Mouse (Mus musculus) CH12F3 (cell line): ENCODE data around the gene Krt14.
"Not testable (repeated sequence)": the region's sequence is repeated elsewhere in the genome, so short reads cannot be mapped to it uniquely, and the experiment has no call there.

Source experiments
- in situ Hi-C: fragments of 300-500 bp; cut with MboI; formaldehyde crosslinking; loops from 2 replicates; pipeline ENCODE4 v1.14.3; 2020; ENCODE audit warnings: low sequenced_read_pairs

Gene Krt14

DNA sequence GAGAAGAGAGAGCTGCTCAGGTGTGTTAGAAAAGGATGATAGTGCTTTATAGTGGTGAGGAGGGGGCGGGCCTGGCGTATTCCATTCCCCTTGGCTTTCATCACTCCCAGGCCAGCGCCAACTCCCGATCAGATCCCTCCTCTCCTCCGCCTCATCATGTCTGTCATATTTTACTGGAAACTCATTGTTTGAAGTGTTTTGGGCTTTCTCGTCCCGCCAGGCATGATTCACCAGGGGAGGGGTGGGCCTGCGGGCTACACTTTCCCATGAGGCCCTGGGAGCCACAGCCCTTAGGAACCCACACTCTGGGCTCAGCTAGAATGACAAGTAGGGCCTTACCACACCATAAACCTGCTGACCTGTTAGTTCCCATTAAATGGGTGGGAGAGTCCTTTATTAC is at the start of gene Krt14:
Krt14 (minus strand) TSS at position 51 of the 400 bp plus-strand sequence.
- in situ Hi-C loops = no loop called here

DNA sequence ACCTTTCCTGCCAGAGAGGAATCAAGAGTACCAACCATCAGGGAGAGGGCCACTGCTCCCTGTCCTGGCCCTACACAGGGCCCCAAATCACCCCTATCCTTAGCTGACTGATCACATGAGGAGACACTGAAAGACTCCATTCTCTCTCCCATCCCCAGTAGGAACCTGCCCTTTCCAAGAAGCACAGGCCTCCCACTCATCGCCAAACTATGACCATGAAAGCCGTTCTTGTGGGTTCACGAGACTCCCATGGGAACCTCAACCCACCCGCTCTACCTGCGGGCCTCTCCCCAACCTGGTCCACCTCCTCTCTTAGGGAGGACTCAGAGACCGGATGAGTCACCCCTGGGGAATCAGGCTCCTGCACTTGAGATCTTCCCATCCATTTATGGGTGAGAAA is 48.2 kb upstream of the Krt14 start:
- in situ Hi-C loops = no loop called here

DNA sequence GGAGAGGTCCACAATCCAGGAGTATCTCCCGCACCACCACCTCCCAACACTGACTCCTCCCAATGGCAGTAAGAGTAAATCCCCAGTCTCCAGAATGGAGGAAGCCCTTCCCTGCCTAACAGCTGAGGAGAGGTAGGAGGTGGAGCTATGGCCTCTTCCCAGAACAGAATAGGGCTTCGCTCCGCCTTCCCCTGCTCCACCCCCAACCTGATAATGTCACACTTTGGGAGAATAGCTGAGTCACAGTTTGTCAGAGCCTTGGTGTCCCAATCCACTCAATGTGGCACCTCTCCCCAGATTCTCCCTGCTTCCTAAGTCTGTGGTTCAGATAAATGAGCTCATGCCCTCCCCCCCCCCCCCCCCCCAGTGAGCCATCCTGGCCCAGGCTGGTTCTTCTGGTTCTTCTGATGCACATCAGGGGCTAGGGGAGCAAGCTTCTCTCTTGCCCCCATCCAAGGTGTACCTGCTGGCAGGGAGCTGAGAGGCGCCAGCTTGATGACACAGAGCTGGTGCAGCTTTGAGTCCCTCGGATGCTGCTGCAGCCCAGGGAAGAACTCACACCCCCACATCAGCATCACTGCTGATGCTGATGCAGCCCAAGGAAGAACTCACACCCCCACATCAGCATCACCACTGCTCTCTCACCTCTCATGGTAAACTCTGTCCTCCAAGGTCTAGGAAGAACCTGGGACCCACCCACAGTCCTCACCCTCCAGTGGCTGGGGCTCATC is 47.2 kb upstream of the Krt14 start:
- in situ Hi-C loops = no loop called here

DNA sequence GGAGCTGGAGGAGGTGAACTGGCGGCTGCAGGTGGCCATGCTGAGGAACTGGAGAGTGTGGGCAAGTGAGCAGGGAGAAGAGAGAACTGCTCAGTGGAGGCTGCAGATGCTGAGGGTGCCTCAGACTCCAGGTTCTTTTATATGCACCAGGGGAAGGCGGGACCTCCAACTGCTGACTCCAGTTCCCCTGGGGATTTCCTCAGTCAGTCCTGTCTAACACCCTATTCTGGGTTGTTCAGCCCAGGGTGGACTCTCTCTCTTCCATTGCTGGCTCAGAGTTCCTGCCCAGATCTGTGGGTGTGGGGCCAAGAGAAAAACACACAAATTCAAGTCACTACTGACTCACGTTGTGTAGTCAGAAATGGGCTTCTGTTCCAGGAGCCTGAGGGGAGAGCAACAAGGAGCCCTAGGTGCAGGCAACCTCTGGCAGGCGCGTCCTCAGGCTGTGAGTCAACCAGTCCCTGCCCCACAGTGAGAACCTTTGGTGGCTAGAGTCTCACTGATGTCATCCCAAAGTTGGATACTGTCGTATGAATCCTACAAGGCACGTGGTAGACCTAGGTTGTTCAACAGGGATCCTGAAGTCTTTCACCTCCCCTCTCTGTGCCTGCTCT is 41.6 kb upstream of the Krt14 start, which contains the start of gene Krt16:
Krt16 (minus strand) TSS at position 51 of the 614 bp plus-strand sequence.
- in situ Hi-C loops = no loop called here

DNA sequence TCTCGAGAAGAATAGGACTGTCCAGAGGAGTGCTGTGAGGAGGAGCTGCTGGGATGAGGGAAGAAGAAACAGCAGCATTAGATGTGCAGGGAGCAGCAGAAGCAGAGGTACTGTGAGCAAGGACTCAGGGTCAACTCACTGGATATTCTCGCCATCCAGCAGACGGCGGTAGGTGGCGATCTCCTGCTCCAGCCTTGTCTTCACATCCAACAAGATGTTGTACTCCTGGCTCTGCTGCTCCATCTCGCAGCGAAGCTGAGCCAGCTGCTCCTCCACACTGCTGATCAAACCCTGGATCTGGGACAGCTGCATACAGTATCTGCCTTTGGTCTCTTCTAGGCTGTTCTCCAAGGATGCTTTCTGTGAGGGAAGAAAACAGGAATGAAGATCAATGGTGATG is 39.1 kb upstream of the Krt14 start:
- in situ Hi-C loops = not testable (repeated sequence)

DNA sequence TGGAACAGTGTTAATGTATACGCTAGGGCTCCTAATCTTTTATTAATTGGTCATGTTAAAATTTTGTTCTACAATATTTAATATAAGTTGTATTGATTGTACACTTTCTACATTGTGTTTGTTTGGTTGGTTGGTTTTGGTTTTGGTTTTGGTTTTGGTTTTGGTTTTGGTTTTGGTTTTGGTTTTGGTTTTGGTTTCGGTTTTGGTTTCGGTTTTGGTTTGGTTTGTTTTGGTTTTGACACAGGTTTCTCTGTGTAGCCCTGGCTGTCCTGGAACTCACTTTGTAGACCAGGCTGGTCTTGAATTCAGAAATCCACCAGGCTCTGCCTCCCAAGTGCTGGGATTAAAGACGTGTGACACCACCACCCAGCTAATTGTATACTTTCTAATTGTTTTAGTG is 32.9 kb upstream of the Krt14 start:
- in situ Hi-C loops = not testable (repeated sequence)

DNA sequence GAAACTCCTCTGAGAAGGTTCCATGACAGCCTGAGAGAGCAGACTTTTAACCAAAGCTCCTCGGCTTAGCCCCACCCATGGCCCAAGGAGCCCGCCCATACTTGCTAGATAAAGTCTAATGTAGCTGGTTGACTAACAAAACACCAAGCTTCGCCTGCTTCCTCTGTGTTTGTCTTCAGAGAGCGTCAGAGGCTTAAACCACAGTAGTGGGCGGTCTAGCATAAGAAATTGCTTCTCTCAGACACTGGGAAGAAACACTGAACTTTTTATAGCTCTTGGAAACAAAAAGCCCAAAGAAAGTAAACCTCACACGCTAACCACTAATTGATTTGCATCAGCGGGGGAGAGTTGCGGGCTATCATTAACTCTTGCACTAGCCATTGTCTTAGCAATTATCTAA is 14.4 kb upstream of the Krt14 start:
- in situ Hi-C loops = no loop called here

DNA sequence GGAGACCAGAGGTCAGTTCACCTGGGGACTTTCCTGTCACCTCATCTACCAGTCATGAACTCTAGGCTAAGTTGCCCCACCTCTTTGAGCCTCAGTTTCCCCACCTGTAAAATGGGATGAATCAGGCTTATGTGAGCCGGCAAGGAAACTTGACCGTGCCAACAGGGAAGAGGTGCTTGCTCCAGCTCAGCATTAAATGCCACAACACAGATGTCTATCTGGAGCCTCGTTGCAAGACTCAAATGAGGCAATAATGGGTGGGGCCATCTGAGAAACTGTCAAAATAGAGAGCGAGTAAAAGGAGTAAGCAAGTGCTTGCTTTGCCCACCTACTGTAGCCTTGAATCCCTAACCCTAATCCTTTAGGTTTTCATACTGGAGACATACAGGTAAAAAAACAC is 12.0 kb upstream of the Krt14 start:
- in situ Hi-C loops = no loop called here

DNA sequence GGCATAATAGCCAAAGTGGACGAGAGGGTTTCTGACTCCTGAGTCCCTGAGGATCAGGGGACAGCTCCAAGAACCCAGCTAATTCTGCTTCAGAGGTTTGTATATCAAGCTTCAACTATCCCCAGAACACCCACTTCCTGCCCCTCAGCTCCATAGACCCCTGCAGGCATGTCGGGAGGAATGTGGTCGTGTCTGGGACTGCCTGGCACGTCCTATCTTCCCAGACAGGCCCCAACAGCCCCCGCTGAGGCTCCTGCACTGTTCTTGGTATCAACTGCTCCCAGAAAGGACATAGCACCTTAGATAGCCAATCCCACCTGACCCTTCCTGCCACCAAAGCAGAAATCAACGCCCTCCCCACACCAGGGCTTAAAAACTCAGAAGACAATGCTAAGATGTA is 1.2 kb upstream of the Krt14 start:
- in situ Hi-C loops = no loop called here

DNA sequence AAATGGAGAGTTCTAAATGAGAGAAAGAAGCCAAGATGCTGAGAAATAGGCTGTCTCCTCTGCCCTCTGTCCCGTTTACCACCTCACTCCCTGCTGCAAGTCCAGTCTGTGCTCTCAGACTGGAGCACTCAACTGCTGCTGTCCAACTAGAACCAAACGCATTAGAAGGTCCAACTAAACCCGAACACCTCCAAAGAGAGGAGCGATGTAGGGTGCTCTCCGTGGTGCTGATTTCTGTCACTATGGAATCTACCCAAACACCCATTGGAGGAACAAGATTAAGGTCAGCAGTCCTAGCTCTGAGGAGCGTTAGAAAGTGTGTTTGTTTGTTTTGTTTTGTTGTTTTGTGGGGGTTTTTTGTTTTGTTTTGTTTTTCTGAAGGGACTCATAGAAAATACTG is 3.9 kb downstream of the Krt14 start:
- in situ Hi-C loops = no loop called here

DNA sequence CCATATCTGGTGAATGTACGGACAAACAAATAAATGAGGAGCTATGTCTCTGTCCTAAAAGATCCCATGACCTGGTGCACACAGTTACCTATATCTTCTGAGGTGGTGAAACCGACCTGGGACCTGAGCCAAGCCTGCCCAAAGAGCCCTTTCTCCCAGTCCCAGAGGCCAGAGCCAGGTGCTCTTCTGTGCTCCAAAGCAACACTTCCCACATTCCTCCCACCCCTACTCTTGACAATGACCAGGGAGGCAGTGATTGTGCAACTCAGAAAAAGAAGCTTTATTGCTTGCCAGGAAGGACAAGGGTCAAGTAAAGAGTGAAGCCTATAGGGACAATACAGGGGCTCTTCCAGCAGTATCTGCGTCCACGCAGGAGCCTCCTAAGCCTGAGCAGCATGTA is 4.4 kb downstream of the Krt14 start:
- in situ Hi-C loops = no loop called here

DNA sequence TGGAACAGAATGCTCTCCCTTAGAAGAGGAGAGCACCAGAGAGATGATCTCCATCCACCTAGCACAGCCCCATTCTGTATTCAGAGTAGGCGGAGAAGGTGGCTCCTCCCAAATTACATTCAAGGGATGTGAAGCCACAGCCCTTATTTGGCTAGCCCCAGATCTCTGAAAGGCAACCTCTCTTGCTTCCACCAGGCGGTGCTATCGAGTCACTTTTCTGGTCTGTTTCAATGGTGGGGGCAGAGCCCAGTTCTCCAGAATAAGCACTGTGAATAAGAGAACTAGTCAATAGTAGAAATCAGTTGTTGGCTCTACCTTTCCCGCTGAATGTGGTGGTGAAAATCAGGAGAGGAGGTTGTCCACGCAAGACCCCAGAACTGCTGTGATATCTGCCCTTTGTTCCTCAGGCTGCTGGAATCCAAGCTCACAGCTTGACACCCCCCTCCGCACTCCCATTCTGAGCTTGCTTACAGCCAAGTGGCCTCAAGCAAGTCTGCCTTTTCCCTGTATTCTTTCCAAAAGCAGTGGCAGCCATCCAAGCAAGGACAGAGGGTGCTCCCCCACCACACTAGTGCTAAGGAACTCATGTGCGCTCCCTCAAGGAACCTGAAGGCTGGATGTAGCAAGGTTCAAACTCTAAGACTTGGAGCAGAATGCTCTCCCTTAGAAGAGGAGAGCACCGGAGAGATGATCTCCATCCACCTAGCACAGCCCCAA is 7.1 kb downstream of the Krt14 start:
- in situ Hi-C loops = no loop called here

DNA sequence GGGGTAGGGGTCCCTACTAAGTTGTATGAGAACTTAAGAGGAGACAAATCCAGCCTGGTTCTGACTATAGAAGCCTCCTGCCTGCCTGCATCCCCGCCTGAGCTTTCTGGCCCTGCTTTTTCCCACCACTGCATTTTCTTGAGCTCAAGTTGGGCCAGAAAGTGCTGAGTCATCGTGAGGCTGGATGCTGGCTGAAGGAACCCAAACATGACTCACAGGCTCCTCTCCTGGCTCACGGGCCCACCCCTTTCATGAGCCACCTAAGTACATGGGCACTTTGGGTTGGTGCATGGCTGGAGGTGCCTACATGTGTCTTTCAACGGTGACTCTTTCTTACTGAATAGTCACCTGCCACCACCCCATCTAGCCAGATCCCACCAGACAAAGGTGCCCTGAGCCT is 8.7 kb downstream of the Krt14 start:
- in situ Hi-C loops = loop anchor here (25.0 kb wide), 1 partner anchor 89 kb away; no protein-coding TSS in a partner anchor

DNA sequence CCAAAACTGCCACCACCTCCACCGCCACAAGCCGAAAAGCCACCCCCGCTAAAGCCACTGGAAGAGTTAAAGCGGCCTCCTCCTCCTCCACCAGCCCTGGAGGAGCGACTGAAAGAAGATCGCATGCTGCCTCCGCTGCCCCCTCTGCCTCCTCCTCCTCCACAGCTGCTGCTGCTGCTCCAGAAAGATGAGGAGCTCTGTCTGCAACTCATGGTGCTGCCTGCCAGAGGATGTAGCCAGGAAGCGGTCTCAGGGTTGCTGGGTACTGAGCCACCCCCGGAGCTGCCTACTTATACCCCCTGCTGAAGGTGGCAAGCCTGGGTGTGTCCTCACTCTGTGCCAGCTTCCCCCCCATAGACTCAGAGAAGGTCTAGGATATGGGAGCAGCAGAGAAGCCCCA is 14.4 kb downstream of the Krt14 start, which contains the start of gene Krt9:
Krt9 (minus strand) TSS at position 255 of the 400 bp plus-strand sequence.
- in situ Hi-C loops = loop anchor here (25.0 kb wide), 1 partner anchor 94 kb away; no protein-coding TSS in a partner anchor

DNA sequence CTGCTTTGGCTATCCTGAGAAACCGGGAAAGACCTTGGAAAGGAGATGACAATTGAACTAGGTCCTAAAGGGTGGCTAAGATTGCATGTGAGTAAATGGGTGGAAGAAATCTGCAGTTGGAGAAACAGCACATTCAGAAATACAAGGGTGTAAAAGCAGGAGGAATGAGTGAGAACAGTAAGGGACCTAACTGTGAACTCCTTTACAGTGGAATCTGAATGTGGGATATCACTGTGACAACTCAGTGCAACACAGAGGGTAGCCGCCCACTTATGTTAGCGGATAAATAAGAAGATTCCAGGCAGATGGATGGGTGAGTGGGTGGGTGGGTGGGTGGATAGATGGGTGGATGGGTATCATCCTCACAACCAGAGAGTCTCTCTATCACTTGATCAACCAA is 15.5 kb downstream of the Krt14 start:
- in situ Hi-C loops = loop anchor here (25.0 kb wide), 1 partner anchor 95 kb away; no protein-coding TSS in a partner anchor

DNA sequence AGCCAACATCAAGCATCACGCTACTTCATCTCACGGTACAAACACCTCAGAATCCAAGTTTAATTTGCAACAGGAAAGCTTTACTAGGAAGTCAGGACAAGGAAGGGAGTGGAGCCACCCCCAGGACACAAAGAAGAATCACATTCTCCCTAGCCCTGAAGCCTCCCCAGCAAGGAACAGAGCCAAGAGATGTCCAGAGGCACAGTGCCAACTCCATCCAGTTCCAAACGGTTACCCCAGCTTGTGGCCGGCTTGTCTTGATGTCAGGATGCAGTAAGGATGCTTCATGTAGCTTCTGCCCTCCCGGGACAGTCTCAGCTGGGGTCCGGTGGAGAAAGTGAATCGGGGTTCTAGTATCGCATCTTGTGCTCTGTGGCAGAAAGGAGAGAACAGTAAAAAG is 20.6 kb downstream of the Krt14 start:
- in situ Hi-C loops = loop anchor here (25.0 kb wide), 1 partner anchor 101 kb away; no protein-coding TSS in a partner anchor

DNA sequence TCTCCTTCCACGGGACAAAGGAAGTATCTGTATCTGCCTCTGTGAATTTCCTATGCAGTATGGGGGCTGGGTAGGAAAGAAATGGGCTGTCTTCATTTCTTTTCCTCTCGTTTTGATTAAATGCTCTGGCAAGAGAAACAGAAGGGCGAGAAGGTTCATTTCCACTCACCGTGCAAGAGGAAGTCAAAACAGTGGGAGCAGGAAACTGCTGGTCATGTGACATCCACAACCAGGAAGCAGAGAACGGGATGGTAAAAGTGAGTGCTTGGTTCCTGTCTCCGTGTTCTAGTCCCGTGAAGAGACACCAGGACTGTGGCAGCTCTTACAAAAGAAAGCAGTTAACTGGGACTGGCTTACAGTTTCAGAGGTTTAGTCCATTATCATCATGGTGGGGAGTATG is 25.6 kb downstream of the Krt14 start:
- in situ Hi-C loops = loop anchor here (25.0 kb wide), 1 partner anchor 106 kb away; no protein-coding TSS in a partner anchor

DNA sequence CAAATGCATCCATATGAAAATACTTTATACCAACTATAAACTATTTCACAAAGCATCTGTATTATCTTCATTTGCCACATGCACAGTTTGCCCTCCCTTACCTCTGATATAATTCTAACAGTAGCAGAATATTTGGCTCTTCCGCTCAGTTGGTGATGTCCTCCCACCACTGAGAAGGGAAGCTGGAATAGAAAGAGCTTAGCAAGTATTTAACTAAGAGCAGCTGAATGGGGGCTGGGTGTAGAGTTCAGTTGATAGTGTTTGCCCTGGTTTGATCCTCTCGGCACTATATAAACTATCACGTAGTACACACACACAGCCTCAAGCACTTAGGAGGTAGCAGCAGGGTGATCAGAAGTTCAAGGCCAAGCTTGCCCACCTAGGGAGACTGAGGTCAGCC is 28.1 kb downstream of the Krt14 start:
- in situ Hi-C loops = loop anchor here (25.0 kb wide), 1 partner anchor 108 kb away; no protein-coding TSS in a partner anchor

DNA sequence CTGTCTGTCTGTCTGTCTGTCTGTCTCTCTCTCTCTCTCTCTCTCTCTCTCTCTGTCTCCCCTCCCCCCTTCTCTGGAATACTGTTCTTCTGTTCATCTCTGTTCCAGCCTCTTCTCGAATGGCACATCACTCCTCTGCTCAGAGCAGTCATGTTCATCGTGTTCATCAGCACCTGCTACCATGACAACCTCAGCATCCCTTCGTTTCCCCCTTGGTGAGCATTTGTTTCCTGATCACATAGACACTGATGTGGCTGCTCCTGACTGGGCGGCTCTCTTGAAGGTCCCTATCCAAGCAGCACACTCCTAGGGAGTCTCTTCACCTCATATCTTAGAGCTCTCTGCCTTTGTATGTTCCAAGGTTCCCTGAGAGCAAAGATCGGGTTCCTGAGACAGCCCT is 29.0 kb downstream of the Krt14 start:
- in situ Hi-C loops = loop anchor here (25.0 kb wide), 1 partner anchor 109 kb away; no protein-coding TSS in a partner anchor

DNA sequence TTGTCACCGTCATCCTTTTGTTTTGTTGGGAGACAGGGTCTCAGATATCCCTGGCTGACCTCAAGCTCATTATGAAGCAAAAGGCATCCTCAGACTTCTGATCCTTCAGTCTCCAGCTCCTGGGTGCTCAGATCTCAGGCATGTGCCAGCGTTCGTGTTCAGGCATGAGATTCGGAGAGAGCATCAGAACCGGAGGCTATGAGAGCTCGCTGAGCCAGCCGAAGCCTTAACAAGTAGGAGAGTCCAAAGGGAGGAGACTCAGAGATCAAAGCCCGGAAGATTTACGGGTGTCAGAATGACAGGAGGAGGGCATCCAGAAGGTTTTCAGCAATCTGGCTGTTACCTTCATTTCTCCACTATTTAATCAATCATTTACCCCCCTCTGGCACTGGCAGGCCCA is 30.6 kb downstream of the Krt14 start:
- in situ Hi-C loops = loop anchor here (25.0 kb wide), 1 partner anchor 111 kb away; no protein-coding TSS in a partner anchor
